Mouse (Mus musculus): ENCODE results near the gene Agxt.

DNA sequence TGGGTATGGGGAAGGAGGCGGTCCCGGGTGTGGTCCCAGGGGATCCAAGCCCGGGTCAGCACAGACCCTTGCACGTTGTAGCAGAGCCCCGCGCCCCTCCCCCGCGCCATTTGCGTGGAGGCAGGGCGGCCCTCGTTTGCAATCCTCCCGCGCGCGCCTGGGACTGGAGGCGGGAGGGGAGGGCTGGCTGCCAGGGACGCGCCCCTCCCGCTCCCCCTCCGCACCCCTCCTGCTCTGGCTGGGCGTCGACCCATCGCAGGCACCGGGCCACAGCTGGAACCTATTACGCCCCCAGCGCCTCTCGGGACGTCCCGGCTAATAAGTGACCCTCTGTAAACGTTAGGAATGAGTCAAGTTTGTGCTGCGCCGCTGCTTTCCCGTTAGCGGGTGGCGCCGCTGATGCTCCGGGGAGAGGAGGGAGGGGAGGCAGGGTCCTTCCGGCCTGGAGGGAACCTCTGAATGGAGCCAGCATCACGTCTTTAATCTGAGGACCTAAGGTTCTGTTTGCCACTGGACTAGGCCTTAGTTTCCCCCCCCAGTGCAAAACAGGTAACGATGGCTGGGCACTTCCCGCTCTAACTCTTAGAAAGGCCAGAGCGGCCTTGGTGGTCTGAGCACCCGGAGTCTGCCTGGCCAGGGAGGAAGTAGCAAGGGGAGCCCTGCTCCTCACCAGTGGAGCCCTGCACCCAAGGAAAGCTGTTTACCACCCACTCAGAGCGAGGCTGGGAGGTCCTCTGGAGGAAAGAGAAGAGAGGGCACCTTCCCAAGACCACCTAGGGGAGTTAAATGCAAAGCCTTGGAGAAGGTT, 41.7 kb downstream of the Agxt start:
- TF ChIP-seq POLR2A (IDR thresholded peaks at IDR 0.05; ENCODE audit: extremely low read depth, insufficient read depth, low read length) (no peak), CTCF (IDR thresholded peaks at IDR 0.05; ENCODE audit: extremely low read depth, insufficient read depth, low read length) (no peak)
